Mouse (Mus musculus) lung, embryonic 14.5 days (tissue): Measurements from ENCODE around the gene Obsl1. TPM values are rescaled to one million over a fixed set of nuclear protein-coding genes. Genes with fewer than 3 reads are reported as not detected.
A peak's percentile ranks its signal among the peaks of the same experiment; 100 is the strongest.

Experiments
- ATAC-seq: fragments of 200-750 bp; cut with Nextera tagmentation; 2 replicates; pipeline ENCODE4 v1.8.0; 2017; ENCODE audit warnings: mild to moderate bottlenecking, moderate TSS enrichment, moderate library complexity; ENCODE audit not compliant: insufficient read depth
- DNase-seq: peaks from one replicate; pipeline ENCODE4 v3.0.0-alpha.2; 2015
- H3K27ac ChIP-seq: fragments of 300-500 bp; sonication (generic); 2 replicates; pipeline ENCODE4 v1.5.1; 2014; ENCODE audit warnings: low read depth, mild to moderate bottlenecking, moderate library complexity
- H3K27me3 ChIP-seq: fragments of 300-500 bp; sonication (generic); 2 replicates; pipeline ENCODE4 v1.6.1; 2014; ENCODE audit warnings: low read length, control low read depth; ENCODE audit not compliant: insufficient read depth
- H3K36me3 ChIP-seq: fragments of 300-500 bp; sonication (generic); 2 replicates; pipeline ENCODE4 v1.6.1; 2014; ENCODE audit warnings: control low read depth; ENCODE audit not compliant: insufficient read depth
- H3K4me1 ChIP-seq: fragments of 300-500 bp; sonication (generic); 2 replicates; pipeline ENCODE4 v1.6.1; 2014; ENCODE audit warnings: antibody characterized with exemption, control low read depth; ENCODE audit not compliant: insufficient read depth
- H3K4me2 ChIP-seq: fragments of 300-500 bp; sonication (generic); 2 replicates; pipeline ENCODE4 v1.6.1; 2014; ENCODE audit warnings: mild to moderate bottlenecking
- H3K4me3 ChIP-seq: fragments of 300-500 bp; sonication (generic); 2 replicates; pipeline ENCODE4 v1.5.1; 2014; ENCODE audit warnings: low read depth, low read length
- H3K9ac ChIP-seq: fragments of 300-500 bp; sonication (generic); 2 replicates; pipeline ENCODE4 v1.6.1; 2014
- H3K9me3 ChIP-seq: fragments of 300-500 bp; sonication (generic); 2 replicates; pipeline ENCODE4 v1.6.1; 2016; ENCODE audit warnings: low read depth, low read length, control low read depth
- CTCF ChIP-seq: IDR thresholded peaks from 2 replicates; pipeline ENCODE4 v1.5.1; 2016; ENCODE audit warnings: antibody characterized with exemption, low read depth
- WGBS: fragments of 180-500 bp; shearing (Covaris S2); extraction: QIAGEN DNeasy Blood & Tissue Kit; methylation state at CpG from one replicate; pipeline ENCODE4 v1.1.7; 2014; 5-methylcytosine and 5-hydroxymethylcytosine counted together
- polyA plus RNA-seq: library from polyadenylated mRNA; unstranded; fragments of >200 nt; fragmentation: Nextera tagmentation; extraction: Ambion mirVana; gene quantifications from 2 replicates; pipeline ENCODE4 v1.2.1, GENCODE M21; 2014

Gene Obsl1
- polyA plus RNA-seq, 1 experiment from 2014 or later = 93.3 TPM

- Histone ChIP-seq H3K4me3 (no peak overlapping the region), H3K27ac (peak overlapping the region; percentile 93), H3K9me3 (no peaks in the 10 kb centered on the region), H3K36me3 (no peaks in the 10 kb centered on the region), H3K27me3 (no peaks in the 10 kb centered on the region), H3K9ac (no peak overlapping the region), H3K4me2 (no peak overlapping the region), H3K4me1 (peaks cover 17% of the 10 kb centered on the region)
- ATAC-seq (no peak), DNase-seq (no peak)
- 89% methylated on average over 4 of the region's 4 CpGs for WGBS
- TF ChIP-seq CTCF = no peak
Observed at GRCm38 (mm10) chr1:75518427-75518826, 12.2 kb upstream of the Obsl1 start.

DNA sequence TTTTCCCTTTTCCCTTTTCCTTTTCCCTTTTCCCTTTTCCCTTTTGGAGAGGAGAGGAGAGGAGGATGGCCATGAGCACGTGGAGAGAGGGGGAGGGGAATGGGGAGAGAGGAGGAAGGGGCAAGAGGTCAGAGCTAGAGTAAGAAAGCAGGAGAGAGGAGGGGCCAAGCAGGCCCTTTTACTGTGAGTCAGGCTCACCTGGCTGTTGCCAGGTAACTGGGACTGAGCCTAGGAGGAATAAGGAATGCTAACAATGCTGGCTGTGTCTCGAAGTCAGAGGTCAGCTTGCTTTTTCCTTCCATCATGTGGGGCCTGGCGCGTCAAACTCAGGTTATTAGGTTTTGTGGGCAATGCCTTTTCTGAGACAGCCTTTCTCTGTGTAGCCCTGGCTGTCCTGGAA, 11.7 kb upstream of the Obsl1 start:
- no peak for TF ChIP-seq CTCF
- DNase-seq (peak; percentile 36), ATAC-seq (no peak)
- no peaks in the 10 kb centered on the region for H3K9me3 ChIP-seq
- peak overlapping the region; percentile 93 for H3K27ac ChIP-seq
- H3K4me3 ChIP-seq = no peak overlapping the region
- no peaks in the 10 kb centered on the region for H3K36me3 ChIP-seq
- no peak overlapping the region for H3K4me2 ChIP-seq
- no peaks in the 10 kb centered on the region for H3K27me3 ChIP-seq
- WGBS = 31% methylated on average over 4 of the region's 4 CpGs
- peaks cover 17% of the 10 kb centered on the region for H3K4me1 ChIP-seq
- H3K9ac ChIP-seq = no peak overlapping the region

DNA sequence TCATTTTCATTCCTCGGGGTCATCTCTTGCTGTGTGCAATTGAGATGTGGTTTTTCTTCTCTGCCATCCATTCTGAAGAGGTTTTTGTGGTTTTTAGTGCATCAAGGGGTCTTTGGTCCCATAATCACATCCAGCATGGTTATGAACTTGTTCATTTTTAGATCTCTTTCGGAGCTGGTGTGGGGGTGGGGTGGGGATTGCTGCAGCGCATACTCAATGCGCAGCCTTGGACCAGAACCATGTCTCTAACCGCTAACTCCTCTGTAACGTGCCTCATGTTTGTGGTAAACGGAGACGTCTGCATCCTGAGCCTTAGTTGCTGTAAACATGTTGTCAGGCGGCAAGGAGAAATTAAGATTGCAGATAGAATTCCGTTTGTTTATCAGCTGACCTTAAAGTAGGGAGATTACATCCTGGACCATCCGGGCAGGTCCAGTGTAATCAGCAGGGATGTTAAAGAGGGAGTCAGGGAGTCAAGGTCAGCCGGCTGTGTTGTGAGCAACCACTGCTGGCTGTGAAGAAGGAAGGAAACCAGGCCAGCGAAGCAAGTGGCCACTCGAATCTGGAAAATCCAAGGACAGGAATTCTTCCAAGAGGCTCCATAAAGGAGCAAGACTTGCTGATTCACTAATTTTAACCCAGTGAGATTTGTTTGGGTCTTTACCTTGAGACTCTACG, 10.6 kb upstream of the Obsl1 start:
- peak; percentile 32 for DNase-seq
- no peak overlapping the region for H3K4me3 ChIP-seq
- 60% methylated on average over 15 of the region's 15 CpGs for WGBS
- no peak overlapping the region for H3K9ac ChIP-seq
- H3K4me2 ChIP-seq = no peak overlapping the region
- no peak for ATAC-seq
- no peak for TF ChIP-seq CTCF
- peaks cover 15% of the 10 kb centered on the region for H3K4me1 ChIP-seq
- H3K9me3 ChIP-seq = no peaks in the 10 kb centered on the region
- H3K27me3 ChIP-seq = no peaks in the 10 kb centered on the region
- no peaks in the 10 kb centered on the region for H3K36me3 ChIP-seq
- H3K27ac ChIP-seq = no peak overlapping the region

DNA sequence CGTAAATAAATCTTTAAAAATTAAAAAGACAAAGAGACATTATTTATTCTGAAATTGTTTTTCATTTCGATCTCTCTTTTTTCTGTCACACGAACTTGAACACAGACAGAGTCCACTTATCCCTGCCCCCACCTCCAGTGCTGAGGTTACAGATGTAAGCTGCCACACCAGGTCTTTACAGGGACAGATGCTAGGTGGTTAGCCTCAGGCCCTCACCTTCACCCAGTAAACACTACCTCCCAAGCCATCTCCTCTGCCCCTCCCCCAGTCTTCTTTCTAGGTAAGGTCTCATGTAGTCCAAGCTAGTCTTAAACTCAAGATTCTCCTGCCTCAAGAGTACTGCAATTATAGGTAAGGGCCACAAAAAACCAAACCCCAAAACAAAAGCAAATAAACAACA, 6.3 kb upstream of the Obsl1 start:
- DNase-seq = no peak

GRCm38 (mm10) chr1:75511437-75512210, 5.4 kb upstream of the Obsl1 start:
- H3K27me3 ChIP-seq = no peaks in the 10 kb centered on the region
- no peaks in the 10 kb centered on the region for H3K9me3 ChIP-seq
- no peak overlapping the region for H3K4me3 ChIP-seq
- 0 out of 2 replicates have a peak, but pooled peaks have one; percentile 9 for ATAC-seq
- TF ChIP-seq CTCF = no peak
- no peak overlapping the region for H3K9ac ChIP-seq
- peak overlapping the region; percentile 79; the same call in 1 of the 2 replicates for H3K27ac ChIP-seq
- peak; percentile 17 for DNase-seq
- WGBS = 42% methylated on average over 4 of the region's 4 CpGs
- no peaks in the 10 kb centered on the region for H3K36me3 ChIP-seq
- peaks cover 14% of the 10 kb centered on the region for H3K4me1 ChIP-seq
- no peak overlapping the region for H3K4me2 ChIP-seq

More for the DNA sequence above, 6.3 kb upstream of the Obsl1 start:
- 89% methylated on average over 3 of the region's 3 CpGs for WGBS
- no peaks in the 10 kb centered on the region for H3K9me3 ChIP-seq
- no peak overlapping the region for H3K4me2 ChIP-seq
- ATAC-seq = no peak
- H3K9ac ChIP-seq = no peak overlapping the region
- H3K27ac ChIP-seq = no peak overlapping the region
- H3K27me3 ChIP-seq = no peaks in the 10 kb centered on the region
- H3K4me3 ChIP-seq = no peak overlapping the region
- peaks cover 7% of the 10 kb centered on the region; the same call in 1 of the 2 replicates for H3K4me1 ChIP-seq
- no peaks in the 10 kb centered on the region for H3K36me3 ChIP-seq
- no peak for TF ChIP-seq CTCF

- ATAC-seq (no peak), DNase-seq (peak; percentile 19)
- no peak for TF ChIP-seq CTCF
- Histone ChIP-seq H3K4me2 (no peak overlapping the region), H3K36me3 (no peaks in the 10 kb centered on the region), H3K4me1 (peaks cover 14% of the 10 kb centered on the region), H3K27ac (no peak overlapping the region), H3K27me3 (no peaks in the 10 kb centered on the region), H3K9me3 (no peaks in the 10 kb centered on the region), H3K4me3 (no peak overlapping the region), H3K9ac (no peak overlapping the region)
- WGBS = 59% methylated on average over 5 of the region's 5 CpGs
Observed at GRCm38 (mm10) chr1:75510154-75510553, 3.9 kb upstream of the Obsl1 start.

DNA sequence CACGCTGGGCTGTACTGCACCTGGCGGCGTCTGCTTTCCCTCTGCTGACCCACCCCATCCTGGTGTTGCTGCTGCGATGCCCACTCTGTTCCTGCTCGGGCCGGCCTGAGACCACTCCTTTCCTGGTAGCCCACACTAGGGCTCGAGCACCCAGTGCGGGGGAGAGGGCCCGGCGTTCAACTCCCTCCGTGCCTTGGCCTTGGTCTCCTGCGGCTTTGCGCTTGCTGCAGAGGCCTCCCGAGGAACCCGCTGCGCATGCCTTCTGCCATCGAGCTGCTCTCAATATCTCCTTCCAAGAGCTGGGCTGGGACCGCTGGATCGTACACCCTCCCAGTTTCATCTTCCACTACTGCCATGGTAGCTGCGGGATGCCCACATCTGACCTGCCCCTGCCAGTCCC, 3.3 kb upstream of the Obsl1 start:
- Histone ChIP-seq H3K4me2 (no peak overlapping the region), H3K36me3 (0 out of 2 replicates have a peak, but pooled peaks cover 1% of the 10 kb centered on the region), H3K27ac (no peak overlapping the region), H3K9ac (no peak overlapping the region), H3K27me3 (no peaks in the 10 kb centered on the region), H3K9me3 (no peaks in the 10 kb centered on the region), H3K4me3 (no peak overlapping the region), H3K4me1 (peaks cover 14% of the 10 kb centered on the region)
- DNase-seq (no peak), ATAC-seq (no peak)
- no peak for TF ChIP-seq CTCF
- 52% methylated on average over 20 of the region's 20 CpGs for WGBS
